Mouse (Mus musculus) hindbrain, embryonic 12.5 days (tissue): ENCODE data around the gene Cxcl9. TPM values are rescaled to one million over a fixed set of nuclear protein-coding genes. Genes with fewer than 3 reads are reported as not detected.
"Not testable (repeated sequence)": the region's sequence is repeated elsewhere in the genome, so short reads cannot be mapped to it uniquely, and the experiment has no call there.

ENCODE experiments used
- ATAC-seq: fragments of 200-750 bp; cut with Nextera tagmentation; 2 replicates; pipeline ENCODE4 v1.8.0; 2017; ENCODE audit warnings: moderate TSS enrichment; ENCODE audit not compliant: low FRiP score
- H3K27ac ChIP-seq: fragments of 300-500 bp; sonication (generic); 2 replicates; pipeline ENCODE4 v1.5.1; 2016; ENCODE audit warnings: mild to moderate bottlenecking
- H3K27me3 ChIP-seq: fragments of 300-500 bp; sonication (generic); 2 replicates; pipeline ENCODE4 v1.6.1; 2016; ENCODE audit warnings: mild to moderate bottlenecking
- H3K36me3 ChIP-seq: fragments of 300-500 bp; sonication (generic); 2 replicates; pipeline ENCODE4 v1.6.1; 2016; ENCODE audit warnings: mild to moderate bottlenecking
- H3K4me1 ChIP-seq: fragments of 300-500 bp; sonication (generic); 2 replicates; pipeline ENCODE4 v1.6.1; 2016
- H3K4me2 ChIP-seq: fragments of 300-500 bp; sonication (generic); replicated peaks from 2 replicates; pipeline ENCODE4 v1.6.1; 2016; ENCODE audit warnings: mild to moderate bottlenecking
- H3K4me3 ChIP-seq: fragments of 300-500 bp; sonication (generic); 2 replicates; pipeline ENCODE4 v1.5.1; 2016; ENCODE audit warnings: mild to moderate bottlenecking
- H3K9ac ChIP-seq: fragments of 300-500 bp; sonication (generic); 2 replicates; pipeline ENCODE4 v1.6.1; 2016; ENCODE audit warnings: mild to moderate bottlenecking, moderate library complexity
- H3K9me3 ChIP-seq: fragments of 300-500 bp; sonication (generic); replicated peaks from 2 replicates; pipeline ENCODE4 v1.6.1; 2016; ENCODE audit warnings: mild to moderate bottlenecking
- WGBS: fragments of 180-500 bp; shearing (Covaris S2); methylation state at CpG from one replicate; pipeline ENCODE4 v1.1.7; 2016; 5-methylcytosine and 5-hydroxymethylcytosine counted together
- polyA plus RNA-seq: library from polyadenylated mRNA; unstranded; fragments of >200 nt; fragmentation: Nextera tagmentation; extraction: Ambion mirVana; gene quantifications from 2 replicates; pipeline ENCODE4 v1.2.1, GENCODE M21; 2016

Gene Cxcl9
- polyA plus RNA-seq, 1 experiment from 2014 or later = not detected

DNA sequence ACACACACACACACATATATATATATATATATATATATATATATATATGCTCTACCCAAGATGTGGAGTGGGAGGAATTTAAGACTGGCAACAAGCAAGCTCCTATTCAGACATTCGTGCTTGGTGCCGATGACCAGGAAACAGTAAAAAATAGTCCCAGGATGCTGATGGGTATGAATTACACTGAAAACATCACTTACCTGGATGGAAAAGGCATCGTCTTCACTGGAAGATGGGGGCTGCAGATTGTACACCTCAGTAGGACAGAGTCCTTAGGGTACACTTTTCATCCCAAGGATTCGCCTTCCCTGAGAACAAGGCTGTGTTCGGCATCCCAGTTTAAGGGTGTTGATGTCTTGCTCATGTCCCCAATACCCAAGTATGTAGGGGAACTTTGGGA lies 36.1 kb upstream of the Cxcl9 start:
- H3K4me2 ChIP-seq = no peak overlapping the region
- WGBS = 92% methylated on average over 5 of the region's 5 CpGs
- no peaks in the 10 kb centered on the region for H3K9me3 ChIP-seq
- H3K4me1 ChIP-seq = 0 out of 2 replicates have a peak, but pooled peaks cover 2% of the 10 kb centered on the region
- H3K27me3 ChIP-seq = no peaks in the 10 kb centered on the region
- H3K36me3 ChIP-seq = no peaks in the 10 kb centered on the region
- no peak for ATAC-seq
- no peak overlapping the region for H3K27ac ChIP-seq
- H3K9ac ChIP-seq = no peak overlapping the region
- H3K4me3 ChIP-seq = no peak overlapping the region

DNA sequence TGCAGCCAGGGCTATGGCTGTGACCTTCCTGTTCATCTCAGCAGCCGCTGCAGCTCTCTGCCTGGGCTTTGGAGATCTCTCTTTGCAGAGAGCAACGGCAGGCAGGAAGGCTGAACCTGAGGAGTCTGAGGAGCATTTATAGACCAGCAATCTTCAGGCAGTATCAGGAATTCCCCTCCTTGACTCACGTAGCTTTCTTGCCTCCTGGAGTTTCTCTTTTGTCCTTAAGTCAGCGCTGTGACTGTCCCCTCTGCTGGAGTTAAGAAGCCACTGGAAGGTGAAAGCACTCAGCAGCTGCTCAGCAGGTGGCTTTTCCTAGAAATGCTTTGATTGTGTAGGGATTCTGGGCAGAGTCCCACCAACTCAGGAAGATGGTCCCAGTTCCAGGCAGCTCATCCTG lies 35.3 kb upstream of the Cxcl9 start:
- Histone ChIP-seq H3K27ac (no peak overlapping the region), H3K27me3 (no peaks in the 10 kb centered on the region), H3K4me3 (no peak overlapping the region), H3K4me1 (0 out of 2 replicates have a peak, but pooled peaks cover 2% of the 10 kb centered on the region), H3K9me3 (no peaks in the 10 kb centered on the region), H3K36me3 (no peaks in the 10 kb centered on the region), H3K4me2 (no peak overlapping the region), H3K9ac (no peak overlapping the region)
- no peak for ATAC-seq
- WGBS = 6% methylated on average over 4 of the region's 4 CpGs

DNA sequence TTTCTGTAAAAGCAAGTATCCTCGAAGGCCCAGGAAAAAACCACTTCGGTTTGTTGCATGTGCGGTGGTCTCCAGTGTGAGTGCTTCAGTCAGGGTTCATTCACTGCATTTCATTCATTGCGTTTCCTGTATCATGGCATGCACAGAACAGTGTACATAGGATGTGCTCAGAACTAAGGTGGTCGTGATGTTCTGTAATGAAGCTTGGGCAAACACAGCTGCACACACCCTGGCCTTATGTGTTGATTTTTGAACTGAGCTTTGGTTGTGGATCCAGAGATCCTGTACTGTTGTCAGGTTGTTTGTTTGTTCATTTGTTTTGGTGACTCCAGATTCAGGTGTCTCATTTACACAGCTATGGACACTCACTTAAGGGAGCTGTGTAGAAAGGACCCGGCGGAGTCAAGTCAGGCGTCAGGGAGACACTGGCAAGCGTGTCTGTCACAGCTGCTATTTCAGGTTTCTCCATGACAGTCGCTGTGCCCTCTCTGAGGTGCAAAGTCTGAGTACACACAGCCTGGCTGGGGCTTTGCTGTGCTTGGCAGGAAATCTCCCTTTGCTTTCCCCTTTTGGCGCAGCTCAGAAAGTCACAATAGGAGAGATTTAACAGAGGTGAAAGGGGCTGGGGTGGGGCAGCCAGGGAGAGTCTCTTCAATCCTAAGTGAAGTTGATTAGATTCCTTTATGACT lies 31.0 kb upstream of the Cxcl9 start:
- H3K4me1 ChIP-seq = 0 out of 2 replicates have a peak, but pooled peaks cover 2% of the 10 kb centered on the region
- WGBS = 81% methylated on average over 11 of the region's 11 CpGs
- H3K27ac ChIP-seq = no peak overlapping the region
- H3K27me3 ChIP-seq = no peaks in the 10 kb centered on the region
- no peak overlapping the region for H3K4me2 ChIP-seq
- no peak for ATAC-seq
- no peaks in the 10 kb centered on the region for H3K36me3 ChIP-seq
- H3K9me3 ChIP-seq = no peaks in the 10 kb centered on the region
- no peak overlapping the region for H3K9ac ChIP-seq
- H3K4me3 ChIP-seq = no peak overlapping the region

- Histone ChIP-seq H3K27ac (no peak overlapping the region), H3K9ac (no peak overlapping the region), H3K36me3 (no peaks in the 10 kb centered on the region), H3K4me1 (no peaks in the 10 kb centered on the region), H3K4me2 (no peak overlapping the region), H3K4me3 (no peak overlapping the region), H3K27me3 (no peaks in the 10 kb centered on the region), H3K9me3 (no peaks in the 10 kb centered on the region)
- WGBS = 49% methylated on average over 12 of the region's 12 CpGs
- no peak for ATAC-seq
These were observed 30.2 kb upstream of the Cxcl9 start for GRCm38 (mm10) chr5:92358033-92358432.

DNA sequence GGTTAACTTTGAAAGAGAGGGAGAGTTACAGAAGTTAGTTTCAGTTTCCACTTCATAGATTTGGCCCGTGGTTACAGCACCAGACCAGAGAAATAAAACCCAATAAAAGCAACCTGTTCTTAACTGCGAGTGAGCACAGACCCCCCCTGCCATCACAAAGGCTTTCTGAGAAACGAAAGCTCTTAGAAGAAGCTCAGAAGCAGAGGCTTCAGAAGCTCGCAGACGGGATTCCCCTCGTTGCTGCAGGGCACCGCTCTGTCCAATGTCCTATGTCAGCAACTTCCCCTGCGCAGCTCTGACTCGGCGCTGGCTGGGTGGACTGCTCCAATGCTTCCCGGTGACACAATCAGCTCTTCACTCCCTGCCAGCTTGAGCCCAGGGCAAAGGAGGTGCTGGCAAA lies 25.6 kb upstream of the Cxcl9 start:
- 54% methylated on average over 11 of the region's 11 CpGs for WGBS
- Histone ChIP-seq H3K27me3 (no peaks in the 10 kb centered on the region), H3K9ac (no peak overlapping the region), H3K4me3 (no peak overlapping the region), H3K4me1 (0 out of 2 replicates have a peak, but pooled peaks cover 2% of the 10 kb centered on the region), H3K4me2 (no peak overlapping the region; the same call in 1 of the 2 replicates), H3K27ac (no peak overlapping the region), H3K9me3 (no peaks in the 10 kb centered on the region), H3K36me3 (no peaks in the 10 kb centered on the region)
- no peak for ATAC-seq

DNA sequence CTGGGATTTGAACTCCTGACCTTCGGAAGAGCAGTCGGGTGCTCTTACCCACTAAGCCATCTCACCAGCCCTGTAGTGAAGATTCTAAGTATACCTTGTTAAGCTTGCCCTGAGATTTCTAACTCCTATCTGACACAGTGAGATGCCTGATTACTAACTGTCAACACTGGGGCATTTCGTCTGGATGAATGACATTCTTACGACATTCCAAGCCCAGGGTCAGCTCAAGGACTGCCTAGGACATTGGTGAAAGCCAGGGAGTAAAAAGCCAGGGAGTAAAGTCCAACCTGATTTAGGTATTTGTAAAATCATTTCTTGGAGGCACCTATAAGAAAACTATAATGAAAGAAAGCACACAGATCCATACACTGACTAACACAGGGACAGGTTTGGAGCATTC lies 24.8 kb upstream of the Cxcl9 start:
- H3K4me1 ChIP-seq, H3K4me2 ChIP-seq, H3K4me3 ChIP-seq, H3K9me3 ChIP-seq, H3K9ac ChIP-seq, H3K27ac ChIP-seq, H3K36me3 ChIP-seq, ATAC-seq, H3K27me3 ChIP-seq: not testable (repeated sequence)
- 76% methylated on average over 4 of the region's 4 CpGs for WGBS

DNA sequence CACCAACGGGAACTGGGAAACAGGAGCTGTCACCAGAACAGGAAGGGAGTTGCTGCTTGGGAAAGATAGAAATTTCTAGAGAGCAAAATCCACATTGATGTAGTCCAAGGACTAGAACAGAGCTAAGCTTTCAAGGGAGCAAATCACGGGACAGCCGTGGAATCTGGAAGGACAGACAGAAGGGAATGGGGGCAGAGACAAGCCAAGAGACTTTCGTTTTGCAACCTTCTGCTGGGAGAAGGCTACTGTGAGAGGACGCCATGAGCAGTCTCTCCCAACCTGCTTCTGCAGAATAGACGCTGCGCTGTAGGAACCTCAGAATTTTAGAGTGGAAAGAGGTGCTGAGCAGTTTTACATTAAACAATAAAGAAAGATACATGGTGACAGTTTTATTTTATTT lies 21.9 kb upstream of the Cxcl9 start:
- Histone ChIP-seq H3K9me3 (no peaks in the 10 kb centered on the region), H3K9ac (no peak overlapping the region), H3K27ac (no peak overlapping the region), H3K36me3 (no peaks in the 10 kb centered on the region), H3K4me3 (no peak overlapping the region), H3K27me3 (no peaks in the 10 kb centered on the region), H3K4me2 (no peak overlapping the region), H3K4me1 (0 out of 2 replicates have a peak, but pooled peaks cover 3% of the 10 kb centered on the region)
- ATAC-seq = no peak
- WGBS = 82% methylated on average over 7 of the region's 7 CpGs

GRCm38 (mm10) chr5:92348794-92349413 lies 21.0 kb upstream of the Cxcl9 start, which contains the start of gene Cxcl10:
TSS of gene Cxcl10 (minus strand) at chr5:92348889.
- H3K27ac ChIP-seq = no peak within 1 kb of the TSS
- no peak within 1 kb of the TSS for H3K9ac ChIP-seq
- 22% methylated on average over 14 of the region's 14 CpGs for WGBS
- peak within 1 kb of the TSS; percentile 42 for H3K4me2 ChIP-seq
- 0 out of 2 replicates have a peak within 1 kb of the TSS, but pooled peaks have one; percentile 11 for H3K4me3 ChIP-seq
- H3K27me3 ChIP-seq = no peaks in the 10 kb centered on the region
- no peaks in the 10 kb centered on the region for H3K36me3 ChIP-seq
- H3K4me1 ChIP-seq = 0 out of 2 replicates have a peak, but pooled peaks cover 3% of the 10 kb centered on the region
- H3K9me3 ChIP-seq = no peaks in the 10 kb centered on the region
- peak; percentile 60; the same call in 1 of the 2 replicates for ATAC-seq

- Histone ChIP-seq H3K4me3 (no peak overlapping the region), H3K27ac (no peak overlapping the region), H3K27me3 (no peaks in the 10 kb centered on the region), H3K4me1 (0 out of 2 replicates have a peak, but pooled peaks cover 3% of the 10 kb centered on the region), H3K9ac (no peak overlapping the region), H3K4me2 (no peak overlapping the region), H3K36me3 (no peaks in the 10 kb centered on the region), H3K9me3 (no peaks in the 10 kb centered on the region)
- 86% methylated on average over 8 of the region's 8 CpGs for WGBS
- no peak for ATAC-seq
These were observed 17.1 kb upstream of the Cxcl9 start for GRCm38 (mm10) chr5:92345006-92345405.

DNA sequence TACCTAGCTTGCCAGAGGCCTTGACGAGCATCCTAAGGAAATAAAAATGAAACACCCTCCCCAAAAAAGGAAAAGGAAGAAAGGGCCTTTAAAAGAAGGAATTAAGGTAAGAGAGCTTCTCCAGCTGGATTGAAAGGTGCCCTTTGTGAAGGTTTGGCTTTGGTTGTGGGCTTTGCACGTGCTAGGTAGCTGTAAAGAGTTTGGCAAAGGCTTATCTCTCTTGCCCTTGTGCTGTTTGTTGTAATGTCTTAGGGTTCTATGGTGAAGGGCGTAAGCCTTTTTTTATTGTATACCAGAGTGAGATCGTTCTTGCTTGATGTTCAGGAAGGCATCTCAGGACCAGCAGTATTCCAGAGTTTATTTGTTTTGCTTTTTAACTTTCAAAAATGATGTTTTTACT lies 12.7 kb upstream of the Cxcl9 start:
- Histone ChIP-seq H3K4me1 (no peaks in the 10 kb centered on the region), H3K4me3 (no peak overlapping the region), H3K36me3 (no peaks in the 10 kb centered on the region), H3K9me3 (no peaks in the 10 kb centered on the region), H3K27ac (no peak overlapping the region), H3K9ac (no peak overlapping the region), H3K4me2 (no peak overlapping the region), H3K27me3 (no peaks in the 10 kb centered on the region)
- 81% methylated on average over 4 of the region's 4 CpGs for WGBS
- ATAC-seq = no peak

DNA sequence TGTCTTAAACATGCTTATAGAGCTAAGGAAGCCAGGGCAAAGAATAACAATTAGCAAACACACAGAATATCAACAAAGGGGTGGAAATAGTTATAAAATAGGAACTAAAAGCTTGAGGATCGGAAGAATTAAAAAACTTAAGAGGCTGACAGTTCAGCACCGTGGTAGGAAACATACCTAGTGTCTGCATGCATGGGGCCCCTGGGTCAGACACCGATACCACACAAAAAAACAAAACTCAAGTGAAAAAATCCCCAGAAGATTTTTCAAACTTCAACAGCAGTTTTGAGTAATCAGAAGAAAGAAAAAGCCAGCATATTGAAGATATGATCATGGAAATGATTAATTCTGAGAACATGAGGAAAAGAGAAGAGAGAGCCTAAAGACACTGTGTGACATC lies 8.9 kb upstream of the Cxcl9 start:
- ATAC-seq = no peak
- 82% methylated on average over 3 of the region's 3 CpGs for WGBS

GRCm38 (mm10) chr5:92332359-92332840 lies 4.5 kb upstream of the Cxcl9 start:
- H3K27me3 ChIP-seq = no peaks in the 10 kb centered on the region
- no peak for ATAC-seq

More for the DNA sequence above, 8.9 kb upstream of the Cxcl9 start:
- Histone ChIP-seq H3K4me3 (no peak overlapping the region), H3K4me1 (no peaks in the 10 kb centered on the region), H3K9ac (no peak overlapping the region), H3K27ac (no peak overlapping the region), H3K4me2 (no peak overlapping the region), H3K9me3 (no peaks in the 10 kb centered on the region), H3K36me3 (no peaks in the 10 kb centered on the region), H3K27me3 (no peaks in the 10 kb centered on the region)

More at GRCm38 (mm10) chr5:92332359-92332840, 4.5 kb upstream of the Cxcl9 start:
- WGBS = 81% methylated on average over 9 of the region's 9 CpGs
- Histone ChIP-seq H3K27ac (no peak overlapping the region), H3K4me3 (no peak overlapping the region), H3K9me3 (no peaks in the 10 kb centered on the region), H3K9ac (no peak overlapping the region), H3K4me1 (no peaks in the 10 kb centered on the region), H3K4me2 (no peak overlapping the region), H3K36me3 (no peaks in the 10 kb centered on the region)
